Mouse (Mus musculus) heart, adult 2 months (tissue): ENCODE results near the gene Hmbs.

Experiments used
- CTCF ChIP-seq: fragments of 200-600 bp; IDR thresholded peaks from 2 replicates; pipeline ENCODE4 v1.8.1; 2022; ENCODE audit warnings: antibody characterized with exemption, mild to moderate bottlenecking, moderate library complexity
- EP300 ChIP-seq: fragments of 200-500 bp; IDR thresholded peaks from 2 replicates; pipeline ENCODE4 v1.6.1; 2011; ENCODE audit warnings: low read depth, low read length, control low read depth; ENCODE audit not compliant: insufficient read depth

GRCm38 (mm10) chr9:44364480-44364879 is 20.5 kb upstream of the Hmbs start:
- peak; percentile 58 for TF ChIP-seq CTCF
- no peak for TF ChIP-seq EP300
